Mouse (Mus musculus): Measurements from ENCODE around the gene Crlf2.

Crlf2 gene

DNA sequence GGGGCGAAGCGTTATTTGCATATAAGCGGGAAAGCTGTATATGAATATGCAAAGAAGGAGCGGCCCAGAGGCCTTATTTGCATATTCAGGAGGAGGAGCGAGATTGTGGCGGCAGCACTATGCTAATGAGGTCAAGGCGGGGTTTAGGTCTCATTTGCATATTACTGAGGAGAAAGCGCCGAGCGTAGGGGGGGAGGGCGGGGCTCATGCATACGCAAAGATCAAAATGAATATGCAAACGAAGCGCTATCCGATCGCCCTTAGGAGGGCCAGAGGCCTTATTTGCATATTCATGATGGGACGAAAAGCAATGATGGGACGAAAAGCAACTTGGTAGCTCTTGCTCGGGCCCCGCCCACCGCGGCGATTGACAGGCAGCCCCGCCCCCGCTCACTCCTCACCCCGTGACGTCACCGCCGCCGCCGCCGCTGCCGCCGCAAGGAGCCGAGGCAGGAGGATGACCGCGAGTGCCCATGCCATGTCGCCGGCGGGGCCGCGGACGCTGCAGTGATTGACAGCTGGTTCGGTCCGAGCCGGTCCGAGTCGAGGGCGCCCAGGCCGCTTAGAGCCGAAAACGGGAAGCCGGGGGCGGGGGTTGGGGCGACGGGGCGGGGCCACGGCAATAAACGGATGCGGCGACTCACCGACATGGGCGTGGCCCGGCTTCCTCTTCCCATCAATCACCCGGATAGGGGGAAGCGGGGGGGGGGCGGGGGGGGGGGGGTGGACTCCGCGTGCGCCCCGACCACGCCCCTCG, at the start of gene Crlf2:
Gene Crlf2, minus strand, starts transcription at position 590 of the 757 bp plus-strand sequence.
- peak; percentile 92 for DNase-seq (ENCODE audit: extremely low spot score, low spot score)

DNA sequence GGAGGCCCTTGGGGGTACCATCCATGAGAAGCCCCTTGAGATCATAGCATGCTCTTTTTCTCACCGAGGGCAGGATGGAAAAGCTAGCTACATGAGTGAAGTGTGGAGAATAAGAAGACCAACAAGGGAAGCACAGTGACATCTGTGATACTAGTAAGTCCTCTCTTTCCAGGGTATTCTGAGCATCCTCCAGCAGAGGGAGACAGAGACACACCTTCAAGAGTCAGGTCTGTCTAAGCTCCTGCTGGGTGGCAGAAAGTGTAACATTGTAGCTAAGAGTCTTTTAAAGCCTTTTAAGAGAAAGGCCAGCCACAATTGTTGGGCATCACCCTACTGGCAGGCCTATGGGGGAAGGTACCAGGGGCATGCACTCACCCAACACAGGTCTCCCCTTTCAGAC, 43.8 kb upstream of the Crlf2 start:
- DNase-seq (ENCODE audit: extremely low spot score, low spot score): no peak

DNA sequence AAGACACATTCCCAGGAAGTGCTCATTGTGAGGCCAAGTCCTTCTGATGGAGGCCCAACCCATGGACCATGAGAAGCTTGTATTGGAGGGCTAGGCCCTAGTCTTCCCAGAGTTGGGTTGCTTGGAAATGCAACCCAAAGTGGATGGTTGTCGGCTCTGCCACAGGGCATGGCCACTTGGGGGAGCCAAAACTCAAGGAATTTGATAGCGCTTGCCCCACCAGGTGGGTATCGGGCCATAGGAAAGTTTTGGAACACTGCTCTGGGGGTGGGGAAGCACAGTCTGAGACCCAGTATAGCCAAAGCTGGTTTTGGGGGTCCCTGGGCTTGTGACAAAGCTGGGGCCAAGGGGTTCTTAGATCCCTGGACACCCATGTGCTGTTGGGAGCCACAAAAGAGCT, 42.3 kb upstream of the Crlf2 start:
- DNase-seq (ENCODE audit: extremely low spot score, low spot score): no peak

DNA sequence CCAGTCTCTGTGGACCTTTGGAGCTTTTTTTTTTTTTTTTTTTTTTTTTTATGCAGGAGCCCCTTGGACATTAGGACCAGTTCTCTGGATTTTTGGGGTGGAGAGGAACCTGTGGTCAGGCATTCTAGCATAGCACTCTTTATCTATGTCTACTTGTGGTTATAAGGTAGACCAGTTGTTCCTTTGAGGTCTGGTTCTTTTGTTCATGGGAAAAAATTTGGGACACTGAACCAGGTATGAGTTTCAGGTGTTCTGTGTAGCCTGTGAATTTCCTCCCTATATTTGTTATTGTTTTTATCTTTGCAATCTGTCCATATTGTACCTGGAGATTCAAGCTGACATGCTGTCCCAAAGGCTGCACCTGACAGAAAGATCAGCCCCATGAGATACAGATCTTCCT, 40.1 kb upstream of the Crlf2 start:
- no peak for DNase-seq (ENCODE audit: extremely low spot score, low spot score)

- DNase-seq (ENCODE audit: extremely low spot score, low spot score): no peak
Measured at GRCm38 (mm10) chr5:109596647-109597046, 37.9 kb upstream of the Crlf2 start.

- DNase-seq (ENCODE audit: extremely low spot score, low spot score): no peak
Measured at GRCm38 (mm10) chr5:109562829-109563228, 4.0 kb upstream of the Crlf2 start.

DNA sequence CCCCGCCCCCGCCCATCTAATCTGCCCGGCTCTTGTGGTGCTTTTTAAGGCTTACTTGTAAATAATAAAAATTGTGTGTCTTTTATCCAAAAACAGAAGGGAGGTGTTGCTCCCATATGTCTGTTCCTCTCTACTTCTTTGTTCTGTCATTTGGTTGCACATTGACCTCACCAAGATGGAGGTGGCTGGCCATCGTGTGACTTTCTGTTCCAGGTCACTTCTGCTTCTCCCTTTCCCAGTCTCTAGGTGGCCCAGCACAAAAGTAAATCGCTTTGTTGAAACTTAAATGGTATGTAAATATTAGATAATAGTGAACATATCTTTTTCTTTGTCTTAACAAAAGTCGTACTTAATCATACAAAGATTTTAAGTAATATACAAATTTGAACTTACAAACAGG, 398 bp upstream of the Crlf2 start:
- DNase-seq (ENCODE audit: extremely low spot score, low spot score): no peak

DNA sequence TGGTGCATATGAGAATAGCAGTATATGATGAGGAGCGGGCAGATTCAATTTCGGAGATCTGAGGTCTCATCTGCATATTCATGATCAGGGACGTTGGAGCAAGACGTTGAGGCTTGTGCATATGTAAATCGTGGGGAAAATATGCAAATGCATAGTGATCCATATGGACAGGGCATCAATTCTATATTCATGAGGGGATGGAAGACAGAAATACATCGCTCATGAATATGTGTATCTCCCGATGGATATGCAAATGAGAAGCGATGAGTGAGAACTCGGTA, 730 bp downstream of the Crlf2 start:
- no peak for DNase-seq (ENCODE audit: extremely low spot score, low spot score)

- peak; percentile 90 for DNase-seq (ENCODE audit: extremely low spot score, low spot score)
Measured at GRCm38 (mm10) chr5:109557321-109558122, 1.3 kb downstream of the Crlf2 start.

DNA sequence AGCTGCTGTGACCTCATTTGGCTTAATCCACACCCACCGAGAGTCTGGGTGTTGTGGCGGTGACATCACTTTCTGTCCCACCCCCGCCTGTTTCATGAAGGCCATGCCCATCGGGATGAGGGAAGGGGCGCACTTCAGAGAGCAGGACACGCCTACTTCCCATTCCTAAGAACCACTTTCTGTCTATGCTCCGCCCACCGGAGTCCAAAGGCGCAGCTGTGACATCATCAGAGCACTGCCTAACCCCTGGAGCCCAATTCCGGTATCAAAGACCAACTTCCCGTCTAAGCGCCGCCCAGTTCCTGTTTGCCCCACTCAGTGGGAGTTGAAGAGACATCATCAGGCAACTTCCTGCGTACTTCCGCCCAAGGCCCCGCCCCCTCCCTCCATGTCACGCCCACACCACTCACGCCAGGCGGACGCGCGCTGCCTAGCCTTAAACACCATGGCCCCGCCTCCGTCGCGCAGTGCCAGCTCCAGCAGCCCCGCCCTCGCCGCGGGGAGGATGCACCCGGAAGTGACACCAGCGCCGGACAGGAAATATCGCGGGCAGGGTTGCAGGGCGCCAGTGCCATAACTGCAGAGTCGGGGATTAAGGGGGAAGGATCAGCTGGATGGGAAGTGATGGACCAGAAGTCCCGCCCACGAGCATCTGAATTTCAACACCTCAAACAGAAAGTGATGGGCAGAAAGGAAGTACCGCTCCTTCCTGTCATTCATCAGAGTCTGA, 2.0 kb downstream of the Crlf2 start:
- DNase-seq (ENCODE audit: extremely low spot score, low spot score): peak; percentile 83

DNA sequence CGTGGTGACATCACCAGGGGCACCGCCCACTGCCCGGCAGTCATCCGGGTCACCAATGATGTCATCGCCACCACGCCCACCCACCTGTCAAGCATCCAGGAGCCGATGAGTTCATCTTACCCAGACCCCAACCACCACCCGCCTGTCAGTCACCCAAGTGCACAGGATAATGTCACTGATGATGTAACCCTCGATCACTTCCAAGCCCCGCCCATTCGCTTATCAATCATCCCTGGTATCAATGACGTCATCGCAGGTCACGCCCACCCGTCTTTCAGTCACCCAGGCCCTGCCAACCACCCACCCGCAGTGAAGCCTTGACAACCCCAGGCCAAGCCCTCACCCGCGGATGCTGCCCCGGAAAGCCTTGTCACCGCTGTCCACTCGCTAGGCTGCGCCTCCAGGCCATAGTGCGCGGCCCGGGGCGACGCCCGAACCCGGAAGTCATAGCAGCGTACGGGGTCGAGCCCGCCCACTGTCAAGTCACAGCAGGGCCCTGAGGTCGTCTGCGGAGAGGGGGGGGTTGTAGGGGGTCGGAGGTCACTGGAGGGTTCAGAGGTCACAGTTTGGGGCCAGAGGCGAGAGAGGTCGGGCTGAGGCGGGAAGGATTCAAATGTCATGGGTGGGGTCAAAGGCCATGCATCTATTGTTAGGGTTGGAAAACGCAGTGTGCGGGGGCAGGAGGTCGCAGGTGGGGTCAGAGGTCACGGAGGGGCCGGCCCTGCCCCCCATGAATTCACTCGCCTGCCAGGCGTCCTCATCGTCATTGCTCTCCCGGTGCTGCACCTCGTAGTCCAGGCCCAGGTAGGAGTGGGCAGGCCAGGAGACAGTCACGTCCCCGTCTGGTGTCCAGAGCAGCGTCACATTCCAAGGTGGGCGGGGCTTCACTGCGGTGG, 2.9 kb downstream of the Crlf2 start:
- DNase-seq (ENCODE audit: extremely low spot score, low spot score): no peak

- no peak for DNase-seq (ENCODE audit: extremely low spot score, low spot score)
Measured at GRCm38 (mm10) chr5:109555236-109555675, 3.5 kb downstream of the Crlf2 start.

GRCm38 (mm10) chr5:109554091-109555050, 4.4 kb downstream of the Crlf2 start:
- DNase-seq (ENCODE audit: extremely low spot score, low spot score): no peak

DNA sequence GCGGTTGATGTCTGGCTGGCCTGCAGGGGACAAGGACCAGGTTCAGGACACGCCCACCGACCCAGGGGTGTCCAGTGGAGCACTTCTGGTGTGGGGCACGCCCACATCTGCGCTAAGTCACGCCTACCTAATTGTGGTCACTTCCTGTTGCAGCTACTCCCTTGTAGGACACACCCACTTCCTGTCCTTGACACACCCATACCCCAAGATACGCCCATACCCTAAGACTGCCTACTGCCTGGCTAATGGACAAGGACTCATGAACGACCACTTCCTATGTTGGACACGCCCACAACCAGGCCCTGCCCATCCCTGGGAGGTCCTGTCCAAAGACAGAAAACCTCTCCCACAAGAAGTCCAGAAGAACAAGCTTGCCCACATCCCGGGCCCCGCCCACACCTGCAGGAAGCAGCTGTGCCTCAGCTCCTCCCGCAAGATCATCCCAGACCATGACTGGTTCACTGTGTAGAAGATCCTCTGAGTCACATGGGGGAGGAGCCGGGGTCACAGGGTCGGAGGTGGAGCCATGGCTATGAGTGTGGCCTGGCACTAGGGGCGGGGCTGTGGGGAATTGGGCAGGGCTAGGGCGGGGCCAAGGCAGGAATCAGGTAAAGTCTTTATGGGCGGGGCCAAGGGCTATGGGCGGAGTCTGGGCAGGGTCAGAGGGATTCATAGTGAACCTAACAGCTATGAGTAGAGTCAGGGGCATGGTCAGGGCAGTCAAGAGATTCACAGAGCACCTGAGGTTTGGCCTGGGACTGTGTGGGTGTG, 5.4 kb downstream of the Crlf2 start:
- no peak for DNase-seq (ENCODE audit: extremely low spot score, low spot score)

DNA sequence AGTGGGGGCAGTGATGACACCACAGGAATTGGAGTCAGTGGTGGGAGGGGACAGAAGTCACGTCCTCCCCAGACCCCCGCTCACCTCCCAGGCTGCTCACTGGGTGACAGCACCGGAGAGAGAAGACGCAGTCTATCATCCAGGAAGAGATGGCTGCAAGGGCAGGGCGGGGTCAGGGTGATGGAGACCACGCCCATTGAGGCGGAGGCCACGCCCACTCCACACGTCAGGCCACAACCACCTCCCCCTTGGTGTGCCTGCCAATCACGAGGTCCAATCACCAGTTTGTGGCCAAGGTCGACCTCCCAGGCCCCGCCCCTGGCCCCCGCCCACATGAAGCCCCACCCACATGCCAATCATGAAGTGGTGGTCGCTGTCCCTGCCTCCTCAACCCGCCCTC, 6.3 kb downstream of the Crlf2 start:
- DNase-seq (ENCODE audit: extremely low spot score, low spot score): no peak

- no peak for DNase-seq (ENCODE audit: extremely low spot score, low spot score)
Measured at GRCm38 (mm10) chr5:109552116-109552515, 6.7 kb downstream of the Crlf2 start.

DNA sequence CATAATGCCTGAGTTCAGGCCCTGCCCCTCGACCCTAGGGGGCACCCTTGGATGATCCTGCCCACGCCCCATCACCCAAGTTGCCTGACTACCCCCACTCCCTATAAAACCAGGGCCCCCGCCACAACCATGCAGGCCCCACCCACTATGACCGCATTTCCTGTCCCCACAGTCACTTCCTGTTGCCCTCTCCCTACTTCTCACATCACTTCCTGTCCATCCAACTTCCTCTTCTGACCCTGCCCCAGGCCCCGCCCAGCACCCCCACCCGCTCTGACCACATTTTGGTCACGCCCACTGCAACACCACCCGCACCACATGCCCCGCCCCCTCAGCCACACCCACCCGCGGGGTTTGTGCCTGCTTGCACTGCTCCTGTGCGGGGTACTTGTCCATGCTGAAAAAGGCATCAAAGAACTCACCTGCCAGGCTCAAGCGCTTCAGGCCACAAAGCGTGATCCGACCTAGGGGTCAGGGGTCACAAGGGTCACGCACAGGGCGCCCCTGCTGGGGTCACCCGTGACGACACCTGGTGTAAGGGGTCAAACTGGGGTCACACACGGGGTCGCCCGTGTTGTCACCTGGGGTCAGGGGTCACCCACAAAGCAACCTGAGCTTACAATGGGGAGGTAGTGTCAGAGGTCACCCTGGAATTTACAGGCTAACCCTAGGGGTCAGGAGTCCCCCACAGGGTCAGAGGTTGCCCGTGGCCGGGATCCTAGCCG, 7.6 kb downstream of the Crlf2 start:
- DNase-seq (ENCODE audit: extremely low spot score, low spot score): no peak

- DNase-seq (ENCODE audit: extremely low spot score, low spot score): no peak
Measured at GRCm38 (mm10) chr5:109550225-109550935, 8.4 kb downstream of the Crlf2 start.

Data from neural tube, embryonic 10.5 days (tissue).